Mouse (Mus musculus): ENCODE measurements around the gene 4921501E09Rik. TPM values are rescaled to one million over a fixed set of nuclear protein-coding genes. Genes with fewer than 3 reads are reported as not detected.
"Not testable (repeated sequence)": the region's sequence is repeated elsewhere in the genome, so short reads cannot be mapped to it uniquely, and the experiment has no call there.

The 4921501E09Rik gene
- polyA plus RNA-seq, 1 experiment from 2014 or later, result not detected

- H3K4me1 ChIP-seq (ENCODE audit: insufficient read depth, low read length); H3K27ac ChIP-seq (ENCODE audit: low read length); H3K4me2 ChIP-seq (replicated peaks; ENCODE audit: low read depth, low read length); H3K9ac ChIP-seq (replicated peaks; ENCODE audit: low read length); ATAC-seq (ENCODE audit: low FRiP score, low TSS enrichment); H3K27me3 ChIP-seq (ENCODE audit: insufficient read depth, low read length); H3K4me3 ChIP-seq (ENCODE audit: low read length): not testable (repeated sequence)
- Histone ChIP-seq H3K9me3 (ENCODE audit: low read length) (peaks cover 72% of the 10 kb centered on the region), H3K36me3 (ENCODE audit: insufficient read depth, low read length) (peaks cover 64% of the 10 kb centered on the region)
These were observed 47.4 kb downstream of the 4921501E09Rik start for GRCm38 (mm10) chr17:33020434-33020833.

Other genes with a start within 250 kb of the 4921501E09Rik start
- gene Zfp799, start 237.8 kb downstream of the 4921501E09Rik start, polyA plus RNA-seq (2015; fragmentation: Nextera tagmentation; extraction: Ambion mirVana), result 15.6 and 16.3 TPM in 2 replicates
- 6.4 and 8.3 TPM in 2 replicates for gene Zfp870, start 176.4 kb downstream of the 4921501E09Rik start, polyA plus RNA-seq (2015; fragmentation: Nextera tagmentation; extraction: Ambion mirVana)
- gene Cyp4f14, start 150.7 kb downstream of the 4921501E09Rik start, polyA plus RNA-seq (2015; fragmentation: Nextera tagmentation; extraction: Ambion mirVana), result not detected in 2 replicates
- gene Cyp4f13, start 120.7 kb downstream of the 4921501E09Rik start, polyA plus RNA-seq (2015; fragmentation: Nextera tagmentation; extraction: Ambion mirVana), result 16.3 and 18.3 TPM in 2 replicates
- gene Zfp472, start 102.2 kb downstream of the 4921501E09Rik start, polyA plus RNA-seq (2015; fragmentation: Nextera tagmentation; extraction: Ambion mirVana), result 11.4 TPM in 2 replicates
- 12.2 and 12.3 TPM in 2 replicates for gene Zfp952, start 74.9 kb downstream of the 4921501E09Rik start, polyA plus RNA-seq (2015; fragmentation: Nextera tagmentation; extraction: Ambion mirVana)
- gene Zfp763, start 34.7 kb downstream of the 4921501E09Rik start, polyA plus RNA-seq (2015; fragmentation: Nextera tagmentation; extraction: Ambion mirVana), result 14.4 and 14.8 TPM in 2 replicates
- gene Zfp563, start 21.3 kb upstream of the 4921501E09Rik start, polyA plus RNA-seq (2015; fragmentation: Nextera tagmentation; extraction: Ambion mirVana), result 8.9 and 9.9 TPM in 2 replicates
- not detected in 2 replicates for gene Morc2b, start 71.6 kb upstream of the 4921501E09Rik start, polyA plus RNA-seq (2015; fragmentation: Nextera tagmentation; extraction: Ambion mirVana)
- gene Olfr55, start 100.4 kb upstream of the 4921501E09Rik start, polyA plus RNA-seq (2015; fragmentation: Nextera tagmentation; extraction: Ambion mirVana), result not detected in 2 replicates
- gene Olfr239, start 123.2 kb upstream of the 4921501E09Rik start, polyA plus RNA-seq (2015; fragmentation: Nextera tagmentation; extraction: Ambion mirVana), result not detected in 2 replicates
- not detected in 2 replicates for gene Olfr1564, start 153.6 kb upstream of the 4921501E09Rik start, polyA plus RNA-seq (2015; fragmentation: Nextera tagmentation; extraction: Ambion mirVana)
- gene Zfp955a, start 187.1 kb upstream of the 4921501E09Rik start, polyA plus RNA-seq (2015; fragmentation: Nextera tagmentation; extraction: Ambion mirVana), result 20.6 and 22.0 TPM in 2 replicates
- 0.04 TPM in 1 of 2 replicates, not detected in the other for gene Olfr63, start 196.6 kb upstream of the 4921501E09Rik start, polyA plus RNA-seq (2015; fragmentation: Nextera tagmentation; extraction: Ambion mirVana)
- 14.3 TPM in 2 replicates for gene Zfp955b, start 221.5 kb upstream of the 4921501E09Rik start, polyA plus RNA-seq (2015; fragmentation: Nextera tagmentation; extraction: Ambion mirVana)

All from kidney, embryonic 16.5 days (tissue).